Mouse (Mus musculus): ENCODE measurements at regions not wholly inside any gene's neighbourhood (a gene's known extent, or its start where the extent isn't known, plus 50 kb on each side); places are given as distances from the start of the nearest gene placed in this dataset.

DNA sequence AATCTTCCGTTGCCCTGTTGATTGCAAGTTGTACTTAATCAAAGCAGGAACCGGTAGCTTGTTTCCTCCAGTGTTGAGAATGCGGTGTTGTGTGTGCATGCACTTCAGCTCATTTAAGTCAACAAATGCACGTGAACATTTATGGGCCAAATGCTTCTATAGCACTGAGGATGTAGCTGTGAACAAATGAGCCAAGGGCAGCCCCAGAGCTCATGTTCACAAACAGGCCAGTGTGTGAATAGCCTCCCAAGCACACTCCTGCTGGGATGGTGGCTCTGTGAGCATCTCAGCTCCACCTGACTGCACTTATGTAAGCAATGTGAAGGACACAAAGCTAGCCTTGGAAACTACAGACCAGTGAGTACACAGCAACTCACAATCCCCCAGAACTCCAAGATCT, 183.9 kb upstream of the Sox2 start:
- DNase-seq (ENCODE audit: low spot score in 2 of 2), result no peak

- no peak for DNase-seq (ENCODE audit: low spot score in 2 of 2)
Observed at GRCm38 (mm10) chr3:34465040-34465831, 185.0 kb upstream of the Sox2 start.

GRCm38 (mm10) chr3:34458766-34459165, 191.4 kb upstream of the Sox2 start:
- DNase-seq (ENCODE audit: low spot score in 2 of 2), result no peak

DNA sequence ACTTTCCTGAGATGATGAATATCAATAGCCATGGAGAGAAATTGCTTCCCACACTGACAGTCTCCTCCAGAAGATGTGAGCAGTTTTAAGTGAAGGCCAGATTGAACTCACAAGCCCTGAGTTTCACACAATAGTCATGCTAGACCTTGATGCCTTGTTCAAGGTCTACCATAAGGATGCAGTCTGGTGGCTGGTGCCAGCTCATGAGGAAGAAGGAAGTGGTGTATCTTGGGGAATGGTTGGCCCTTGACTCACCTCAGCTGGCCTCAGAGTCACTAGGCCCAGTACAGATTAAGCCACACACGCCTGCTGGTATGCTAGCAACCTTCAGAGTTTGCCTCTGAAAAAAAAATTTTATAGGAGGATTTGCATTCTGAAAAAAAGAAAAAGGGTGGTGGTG, 192.4 kb upstream of the Sox2 start:
- no peak for DNase-seq (ENCODE audit: low spot score in 2 of 2)

DNA sequence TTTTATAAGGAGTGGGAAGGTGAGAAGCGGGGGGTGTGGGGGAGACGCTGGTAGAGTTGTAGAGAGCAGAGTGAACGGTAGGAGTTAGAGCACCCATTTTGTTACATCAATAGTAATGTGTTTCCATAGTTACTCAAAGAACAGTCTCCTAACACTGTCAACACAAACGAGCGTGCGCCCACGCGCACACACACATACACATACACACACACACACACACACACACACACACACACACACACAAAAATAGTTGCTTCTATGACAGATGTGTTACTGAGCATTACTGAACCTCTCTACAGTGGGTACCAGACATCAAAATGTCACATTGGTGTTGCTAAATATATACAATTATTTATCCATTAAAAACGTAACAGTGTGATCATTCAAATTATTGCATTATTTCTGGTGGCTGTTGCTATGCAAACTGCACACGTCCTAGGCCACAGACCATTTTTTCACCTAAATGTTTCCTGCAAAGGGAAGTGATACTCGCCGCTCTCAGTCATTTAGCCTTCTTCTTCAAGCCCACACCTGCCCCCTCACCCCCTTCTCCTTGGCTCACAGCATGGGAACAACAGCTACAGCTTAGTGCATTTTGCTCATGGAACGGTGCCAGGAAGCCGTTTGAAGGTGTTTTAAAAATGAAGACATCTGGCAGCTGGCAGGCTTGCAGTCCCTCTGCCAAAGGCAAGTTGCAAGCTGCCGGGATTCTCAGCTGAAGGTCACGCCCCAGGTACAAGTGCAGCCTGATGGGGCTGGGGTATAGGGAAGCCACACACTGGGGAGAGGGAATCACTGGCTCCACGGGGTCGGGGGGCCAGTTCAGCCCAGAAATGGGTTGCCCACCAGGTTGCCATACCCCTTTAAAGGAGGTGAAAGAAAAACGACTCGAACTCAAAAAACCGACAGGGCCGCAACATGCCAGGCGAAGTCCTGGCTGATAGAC, 193.4 kb upstream of the Sox2 start:
- peak in 1 of 2 experiments; percentile 29 for DNase-seq (ENCODE audit: low spot score in 2 of 2)

- no peak for DNase-seq (ENCODE audit: low spot score in 2 of 2)
Observed at GRCm38 (mm10) chr3:34454026-34454624, 196.1 kb upstream of the Sox2 start.

DNA sequence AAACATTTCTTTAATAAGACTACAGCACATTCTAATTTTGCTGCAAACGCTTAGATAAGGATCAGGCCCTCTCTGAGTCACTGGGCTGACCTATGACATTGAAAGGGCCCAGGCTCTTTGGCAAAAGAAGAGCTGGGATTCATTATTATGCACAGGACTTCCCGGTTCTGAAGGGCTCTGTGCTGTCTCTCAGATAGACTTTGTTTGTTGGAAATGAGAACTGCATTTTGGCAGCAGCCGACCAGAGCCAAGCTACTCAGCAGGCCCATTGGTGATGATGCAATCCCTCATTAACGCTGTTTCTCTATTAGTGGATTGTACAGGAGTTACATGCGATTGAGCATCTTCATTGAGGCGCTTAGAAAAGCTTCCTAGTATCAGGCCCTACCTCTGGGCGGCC, 204.9 kb upstream of the Sox2 start:
- DNase-seq (ENCODE audit: low spot score in 2 of 2), result peak; percentile 38 to 73

GRCm38 (mm10) chr3:34444802-34445201, 205.4 kb upstream of the Sox2 start:
- DNase-seq (ENCODE audit: low spot score in 2 of 2), result no peak

DNA sequence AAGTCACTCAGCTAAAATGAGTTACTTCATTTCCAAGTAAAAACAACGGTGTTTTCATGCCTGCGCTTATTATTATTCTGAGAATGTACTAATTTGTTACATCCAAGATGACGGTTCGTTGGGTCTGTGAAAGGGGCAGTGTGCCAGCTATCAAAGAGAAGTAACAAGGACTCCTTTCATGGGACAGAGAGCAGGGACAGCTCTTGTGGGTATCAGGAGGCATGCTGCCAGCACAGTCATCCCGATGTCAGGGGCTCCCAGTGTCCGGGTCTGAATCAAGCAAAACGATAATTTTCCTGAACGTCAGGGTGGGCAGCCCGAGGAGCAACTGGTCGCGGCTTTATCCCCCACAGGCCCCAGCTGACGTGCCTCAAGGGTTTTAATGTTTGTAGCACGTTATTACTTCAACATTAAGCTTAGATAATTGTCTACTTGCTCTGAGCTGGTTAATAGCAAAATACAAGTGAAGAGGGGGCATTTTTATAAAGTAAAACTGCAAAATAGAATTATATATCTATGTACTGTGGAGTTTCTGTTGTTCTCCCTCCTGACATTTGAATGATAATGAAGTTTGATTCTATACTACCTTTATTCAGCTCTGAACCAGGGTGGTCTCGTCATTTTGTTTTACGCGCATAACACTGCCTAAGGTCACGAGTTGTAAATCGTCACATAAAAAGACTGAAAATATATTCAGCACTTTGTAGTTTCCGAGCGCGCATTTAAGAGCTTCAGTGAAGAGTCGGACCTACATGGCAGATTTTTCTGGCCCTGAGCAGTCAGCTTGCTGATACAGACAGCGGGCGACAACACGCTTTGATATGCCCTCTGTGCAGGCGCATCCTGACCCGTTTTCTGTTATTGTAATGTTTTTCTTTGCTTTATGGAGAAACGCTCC, 206.2 kb upstream of the Sox2 start:
- peak; percentile 56 to 83 for DNase-seq (ENCODE audit: low spot score in 2 of 2)

DNA sequence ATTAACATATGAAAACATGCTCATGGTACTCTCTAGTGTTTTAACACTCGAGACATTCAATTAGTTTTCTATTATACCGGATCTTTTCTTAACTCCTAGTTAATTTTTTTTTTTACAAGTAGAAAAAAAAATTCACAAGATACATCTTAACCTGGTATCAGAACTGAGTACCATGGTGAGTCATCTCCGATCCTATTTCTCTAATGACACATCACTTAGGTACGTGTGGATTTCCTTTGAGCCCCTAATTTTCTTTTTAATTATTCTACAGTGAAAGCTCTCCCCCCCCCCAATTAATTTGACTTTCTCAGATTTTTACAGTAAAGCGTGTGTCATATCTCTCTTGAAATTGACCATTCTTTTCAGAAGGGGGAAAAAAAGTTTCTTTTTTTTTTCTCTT, 206.9 kb upstream of the Sox2 start:
- DNase-seq (ENCODE audit: low spot score in 2 of 2), result no peak

DNA sequence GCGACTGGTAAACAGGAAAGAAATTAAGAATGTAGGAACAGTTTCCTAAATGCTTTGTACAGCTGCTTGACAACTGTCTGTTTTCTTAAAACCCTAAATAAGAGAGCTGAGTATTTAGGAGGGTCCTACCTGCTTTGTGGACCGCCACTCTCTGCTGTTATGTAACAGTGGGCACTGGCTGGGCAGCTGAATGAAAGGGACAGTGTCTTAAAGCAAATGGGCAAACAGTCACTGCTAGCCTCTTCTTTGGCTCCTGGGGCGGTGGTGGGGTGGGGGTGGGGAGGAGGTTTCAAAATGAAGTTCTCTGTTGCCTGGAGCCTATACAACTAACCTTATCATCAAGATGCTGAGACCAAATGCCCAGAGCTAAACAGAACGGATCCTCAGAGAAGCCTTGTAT, 208.4 kb upstream of the Sox2 start:
- DNase-seq (ENCODE audit: low spot score in 2 of 2), result peak in 1 of 2 experiments; percentile 20

- peak; percentile 33 to 67 for DNase-seq (ENCODE audit: low spot score in 2 of 2)
Observed at GRCm38 (mm10) chr3:34441266-34441665, 208.9 kb upstream of the Sox2 start.

DNA sequence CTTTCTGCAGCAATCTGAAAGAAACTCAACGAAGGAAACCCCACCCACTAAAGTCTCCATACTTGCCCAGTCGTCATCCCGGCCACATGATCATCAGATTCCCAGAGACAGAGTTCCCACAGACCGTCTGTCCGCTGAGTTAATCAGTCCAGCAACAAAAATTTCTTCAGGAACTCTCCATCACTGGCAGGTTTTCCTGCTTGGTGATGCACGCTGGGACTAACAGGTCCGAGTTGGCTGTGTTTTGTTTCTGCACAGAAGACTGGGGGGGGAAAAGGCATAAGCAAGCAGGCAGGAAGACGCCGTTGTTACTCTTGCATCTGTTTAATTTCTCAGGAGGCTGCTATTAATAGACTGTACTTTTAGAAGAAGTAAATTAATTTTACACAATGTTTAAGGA, 215.3 kb upstream of the Sox2 start:
- DNase-seq (ENCODE audit: low spot score in 2 of 2), result peak in 1 of 2 experiments; percentile 8

DNA sequence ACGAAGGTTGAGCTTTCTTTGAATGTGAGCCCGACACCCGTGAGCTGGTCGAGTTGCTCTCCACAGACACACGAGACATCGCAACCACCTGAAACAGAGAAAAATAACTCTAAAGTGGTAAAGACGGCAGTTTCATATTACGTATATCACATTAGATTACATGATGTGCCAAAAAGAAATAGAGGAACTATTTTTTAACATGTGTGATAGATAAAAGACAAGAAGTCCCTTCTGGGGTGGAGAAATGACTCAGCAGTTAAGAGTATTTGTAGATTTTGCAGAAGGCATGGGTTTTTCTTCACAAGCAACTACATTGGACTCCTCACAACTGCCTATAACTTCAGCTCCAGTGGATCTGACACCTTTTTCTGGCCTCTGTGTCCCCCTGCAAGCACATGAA, 222.2 kb upstream of the Sox2 start:
- DNase-seq (ENCODE audit: low spot score in 2 of 2), result no peak

DNA sequence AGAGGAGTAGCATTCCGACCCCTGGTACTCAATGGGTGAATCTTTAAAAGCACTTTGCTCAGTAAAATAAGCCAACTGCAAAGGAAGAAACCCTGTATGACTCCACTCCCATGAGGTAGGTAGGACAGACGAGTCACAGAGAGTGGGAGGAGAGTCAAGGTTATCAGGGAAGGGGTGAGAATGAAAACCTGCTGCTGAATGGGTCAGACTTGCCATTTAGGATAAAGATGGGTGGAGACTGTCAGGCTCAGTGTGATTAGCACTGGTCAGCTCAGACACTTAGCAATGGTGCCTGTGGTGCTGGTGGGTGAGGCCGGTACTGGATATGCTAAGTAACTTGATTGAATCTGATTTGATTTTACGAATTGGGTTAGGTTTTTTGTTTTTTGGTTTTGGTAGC, 222.7 kb upstream of the Sox2 start:
- no peak for DNase-seq (ENCODE audit: low spot score in 2 of 2)

GRCm38 (mm10) chr3:34426955-34427354, 223.2 kb upstream of the Sox2 start:
- no peak for DNase-seq (ENCODE audit: low spot score in 2 of 2)

- no peak for DNase-seq (ENCODE audit: low spot score in 2 of 2)
Observed at GRCm38 (mm10) chr3:34411915-34412306, 238.3 kb upstream of the Sox2 start.

GRCm38 (mm10) chr3:34411142-34411914, 238.9 kb upstream of the Sox2 start:
- DNase-seq (ENCODE audit: low spot score in 2 of 2), result peak in 1 of 2 experiments; percentile 30

GRCm38 (mm10) chr3:34403586-34403985, 246.6 kb upstream of the Sox2 start:
- DNase-seq (ENCODE audit: low spot score in 2 of 2), result no peak

- no peak for DNase-seq (ENCODE audit: low spot score in 2 of 2)
Observed at GRCm38 (mm10) chr3:34391275-34391674, 258.9 kb upstream of the Sox2 start.
